Mouse (Mus musculus): ENCODE measurements around the gene Acvrl1. TPM values are rescaled to one million over a fixed set of nuclear protein-coding genes. Genes with fewer than 3 reads are reported as not detected.
A peak's percentile ranks its signal among the peaks of the same experiment; 100 is the strongest.
"Not testable (repeated sequence)": the region's sequence is repeated elsewhere in the genome, so short reads cannot be mapped to it uniquely, and the experiment has no call there.

The Acvrl1 gene
- polyA plus RNA-seq, 1 experiment from 2014 or later = 6.5 TPM

DNA sequence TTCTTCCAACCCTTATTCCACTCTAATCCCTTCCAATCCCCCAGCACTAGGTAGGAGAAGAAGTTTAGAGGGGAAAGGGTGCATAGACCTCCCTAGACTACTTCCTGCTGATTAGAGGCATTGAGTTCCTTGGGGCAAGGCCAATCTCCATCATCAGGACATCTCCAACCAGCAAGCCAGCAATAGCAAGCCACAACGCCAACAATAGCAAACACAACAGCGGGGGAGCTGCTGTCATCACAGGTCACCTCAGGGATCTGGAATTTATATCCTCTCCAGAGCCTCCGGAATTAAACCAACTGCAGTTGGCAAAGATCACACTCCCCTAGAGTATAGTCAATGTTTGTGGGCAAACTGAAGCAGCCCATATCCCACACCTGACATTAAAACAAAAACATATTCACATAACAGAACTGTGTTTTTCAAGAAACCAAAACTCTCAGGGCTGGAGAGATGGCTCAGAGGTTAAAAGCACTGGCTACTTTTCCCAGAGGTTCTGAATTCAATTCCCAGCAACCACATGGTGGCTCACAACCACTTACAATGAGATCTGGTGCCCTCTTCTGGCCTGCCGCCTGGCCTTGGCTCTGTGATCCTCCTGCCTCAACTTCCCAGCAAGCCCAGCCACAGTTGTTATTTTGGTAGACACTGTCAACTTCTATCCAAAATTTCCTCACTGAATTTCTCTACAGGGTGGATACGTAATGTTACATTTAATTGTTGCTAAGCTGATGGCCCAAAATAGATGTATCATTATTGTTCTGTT is 20.2 kb upstream of the Acvrl1 start:
- no peak for DNase-seq (ENCODE audit: low spot score)

DNA sequence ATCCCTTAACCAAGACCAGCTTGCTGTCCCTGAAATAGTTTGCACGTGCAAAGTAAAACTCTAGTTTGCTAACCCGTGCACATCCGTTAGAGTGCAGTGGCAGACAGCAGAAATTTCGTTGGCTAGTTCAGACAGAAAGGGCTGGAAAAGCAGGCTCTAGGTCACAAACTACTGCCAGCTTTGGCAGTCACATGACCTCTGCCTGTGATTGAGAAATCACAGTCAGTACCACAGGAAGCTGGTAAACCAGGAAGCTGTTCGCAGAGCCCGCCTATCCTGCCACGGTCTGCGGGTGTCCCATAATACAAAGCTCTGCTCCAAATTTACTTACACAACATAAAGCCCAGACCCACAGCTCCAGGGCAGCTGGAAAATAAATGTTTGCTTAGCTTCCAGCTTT is 15.1 kb upstream of the Acvrl1 start:
- DNase-seq (ENCODE audit: low spot score) = no peak

DNA sequence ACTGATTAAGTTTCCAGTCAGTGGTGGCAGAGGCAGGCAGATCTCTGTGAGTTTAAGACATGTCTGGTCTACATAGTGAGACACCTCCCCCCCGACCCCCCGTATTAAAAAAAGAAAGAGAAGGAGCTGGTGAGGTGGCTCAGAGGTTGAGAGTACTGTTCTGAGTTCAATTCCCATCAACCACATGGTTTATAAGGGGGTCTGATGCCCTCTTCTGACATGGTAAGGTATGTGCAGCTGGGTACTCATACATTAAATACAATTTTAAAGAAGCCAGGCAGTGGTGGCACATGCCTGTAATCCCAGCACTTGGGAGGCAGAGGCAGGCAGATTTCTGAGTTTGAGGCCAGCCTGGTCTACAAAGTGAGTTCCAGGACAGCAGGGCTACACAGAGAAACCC is 14.5 kb upstream of the Acvrl1 start:
- not testable (repeated sequence) for DNase-seq (ENCODE audit: low spot score)

DNA sequence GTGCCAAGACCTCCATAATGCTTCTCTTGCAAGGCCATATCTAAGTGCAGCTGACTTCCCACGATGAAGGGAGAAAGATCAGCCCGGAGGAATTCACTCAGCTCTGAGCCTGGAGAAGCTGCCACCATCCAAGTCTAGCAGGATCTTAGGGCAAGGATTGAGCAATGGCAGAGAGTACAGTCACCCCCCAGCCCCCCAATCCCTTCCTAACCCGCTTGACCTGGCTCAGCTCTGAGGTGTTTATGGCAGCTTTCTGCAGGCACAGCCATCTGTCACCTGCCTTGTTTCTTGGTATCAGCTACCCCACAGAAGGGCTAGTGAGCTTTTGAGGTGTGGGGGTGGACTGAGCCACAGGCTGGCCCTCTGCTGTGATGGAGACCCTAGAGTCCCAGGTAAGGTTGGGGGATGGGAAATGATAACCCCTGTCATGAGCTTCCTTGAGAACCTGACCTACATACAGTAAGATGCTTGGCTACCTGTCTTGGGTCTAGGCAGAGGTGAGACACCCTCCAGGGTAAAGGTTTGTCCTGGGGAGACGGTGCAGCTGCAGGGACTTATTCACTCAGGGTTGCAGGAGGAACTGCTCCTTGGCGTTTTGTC is 12.7 kb upstream of the Acvrl1 start, which contains the start of gene Ankrd33:
Gene Ankrd33, plus strand, starts transcription at position 245 of the 600 bp plus-strand sequence.
- no peak for DNase-seq (ENCODE audit: low spot score)

DNA sequence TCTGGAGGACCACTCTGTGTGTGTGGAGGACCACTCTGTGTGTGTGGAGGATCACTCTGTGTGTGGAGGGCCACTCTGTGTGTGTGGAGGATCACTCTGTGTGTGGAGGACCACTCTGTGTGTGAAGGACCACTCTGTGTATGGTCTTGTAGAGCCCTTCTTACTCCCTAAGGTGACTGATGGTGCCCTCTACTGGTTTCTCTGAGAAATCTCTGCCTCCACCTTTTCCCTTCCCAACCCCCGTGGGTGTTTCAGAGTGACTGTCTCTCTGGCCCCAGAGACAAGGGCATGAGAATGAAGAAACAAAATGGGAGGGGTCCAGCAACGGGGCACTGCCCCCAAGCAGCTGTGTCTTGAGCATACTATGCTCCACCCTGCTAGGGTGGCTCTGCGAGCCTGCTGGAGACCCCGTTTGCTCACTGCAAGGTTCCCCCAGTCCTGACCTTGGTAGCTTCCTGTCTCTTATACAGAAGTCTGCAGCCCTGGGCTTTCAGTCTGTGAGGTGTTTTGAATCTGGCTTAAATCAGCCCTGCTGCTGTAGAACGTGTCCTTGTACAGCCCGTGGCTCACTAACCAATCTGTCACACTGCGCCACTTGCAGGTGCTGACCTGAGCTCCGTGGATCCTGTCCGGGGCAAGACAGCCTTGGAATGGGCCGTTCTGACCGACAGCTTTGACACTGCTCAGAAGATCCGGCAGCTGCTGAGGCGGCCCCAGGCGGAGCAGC is 9.8 kb upstream of the Acvrl1 start:
- DNase-seq (ENCODE audit: low spot score) = no peak

DNA sequence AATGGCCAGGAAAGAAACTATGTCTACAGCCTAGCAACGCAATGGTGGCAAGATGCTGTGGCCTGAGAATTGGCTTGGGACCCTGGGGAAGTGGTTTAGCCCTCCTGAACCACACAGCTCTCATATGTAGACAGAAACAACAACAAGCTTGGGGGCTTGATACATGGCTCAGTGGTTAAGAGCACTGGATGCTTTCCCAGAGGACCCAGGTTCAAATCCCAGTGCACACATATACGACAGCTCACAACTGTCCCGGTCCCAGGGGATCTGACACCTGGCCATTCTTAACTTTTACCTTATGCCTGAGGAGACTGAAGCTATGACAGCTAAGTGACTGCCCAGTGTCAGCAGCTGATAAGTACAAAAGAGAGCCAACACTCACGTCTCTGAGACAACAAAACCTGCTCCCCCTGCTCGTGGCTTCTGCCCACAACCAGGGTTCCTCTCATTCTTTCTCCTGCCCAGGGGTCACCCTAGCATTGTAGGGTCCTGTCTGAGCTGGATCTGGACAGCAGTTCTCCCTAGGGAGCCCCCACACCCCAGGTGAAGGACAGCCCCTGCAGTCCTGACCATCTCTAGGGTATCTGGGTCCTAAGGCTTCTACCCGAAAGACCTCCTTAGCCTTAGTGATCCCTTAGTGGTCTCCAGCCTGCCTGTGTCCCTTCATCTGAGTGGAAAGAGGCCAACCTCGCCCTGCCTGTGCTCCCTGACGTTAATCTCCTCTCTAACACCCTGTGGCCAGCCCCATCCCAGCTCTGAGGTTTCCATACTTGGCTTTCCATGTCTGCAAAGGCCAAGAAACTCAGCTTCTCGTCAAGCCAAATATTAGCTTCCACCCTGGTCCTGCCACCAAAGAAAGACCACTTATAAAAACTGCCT is 6.7 kb upstream of the Acvrl1 start:
- no peak for DNase-seq (ENCODE audit: low spot score)

DNA sequence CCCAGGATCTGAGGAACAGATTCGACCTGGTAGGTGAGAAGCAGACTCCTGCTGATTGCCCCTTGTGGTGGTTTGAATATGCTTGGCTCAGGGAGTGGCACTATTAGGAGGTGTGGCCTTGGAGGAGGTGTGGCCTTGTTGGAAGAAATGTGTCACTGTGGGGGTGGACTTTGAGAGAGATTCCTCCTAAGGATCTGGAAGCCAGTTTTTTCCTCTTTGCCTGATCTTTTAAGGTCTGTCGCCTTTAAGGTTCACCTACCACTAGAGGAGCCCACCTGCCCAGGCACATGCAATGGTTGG is 6.1 kb upstream of the Acvrl1 start:
- no peak for DNase-seq (ENCODE audit: low spot score)

DNA sequence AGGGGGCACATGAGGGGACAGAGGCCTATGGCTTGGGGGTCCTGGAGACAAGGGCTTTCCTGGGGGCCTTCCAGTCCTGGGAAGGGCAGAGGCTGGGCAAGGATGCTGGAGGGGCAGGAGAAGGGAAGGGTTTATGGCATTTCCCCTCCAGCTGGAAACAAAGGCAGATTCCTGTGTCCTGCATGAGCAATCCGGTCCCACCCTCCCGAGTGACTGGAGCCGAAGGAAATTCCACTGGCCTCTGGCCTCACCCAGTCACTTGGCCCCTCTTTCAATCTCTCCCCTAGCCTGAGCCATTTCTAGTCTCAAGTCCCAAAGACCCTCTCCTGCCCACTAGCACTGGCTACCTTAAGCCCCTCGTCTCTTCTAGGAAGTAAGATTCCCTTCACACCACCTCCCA is 5.1 kb upstream of the Acvrl1 start:
- DNase-seq (ENCODE audit: low spot score) = no peak

DNA sequence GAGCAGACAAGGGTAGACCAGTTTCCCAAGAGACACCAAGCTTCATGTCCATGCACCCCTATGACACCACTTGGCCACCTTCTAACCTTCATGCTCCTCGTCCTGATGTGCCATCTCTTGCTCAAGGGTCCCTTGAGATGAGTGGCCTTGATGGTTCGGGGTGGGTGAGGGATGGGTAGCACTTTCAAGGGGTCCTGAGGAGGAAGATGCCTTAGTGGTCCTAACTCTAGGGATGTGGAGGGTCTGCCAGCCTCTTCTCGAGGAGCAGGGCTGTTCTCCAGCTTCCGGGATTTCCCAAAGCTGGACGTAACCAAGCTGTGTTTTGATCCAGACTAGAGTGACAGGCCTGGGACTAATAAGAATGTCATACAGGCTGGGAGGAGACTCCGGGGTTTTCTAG is 2.8 kb upstream of the Acvrl1 start:
- DNase-seq (ENCODE audit: low spot score) = no peak

DNA sequence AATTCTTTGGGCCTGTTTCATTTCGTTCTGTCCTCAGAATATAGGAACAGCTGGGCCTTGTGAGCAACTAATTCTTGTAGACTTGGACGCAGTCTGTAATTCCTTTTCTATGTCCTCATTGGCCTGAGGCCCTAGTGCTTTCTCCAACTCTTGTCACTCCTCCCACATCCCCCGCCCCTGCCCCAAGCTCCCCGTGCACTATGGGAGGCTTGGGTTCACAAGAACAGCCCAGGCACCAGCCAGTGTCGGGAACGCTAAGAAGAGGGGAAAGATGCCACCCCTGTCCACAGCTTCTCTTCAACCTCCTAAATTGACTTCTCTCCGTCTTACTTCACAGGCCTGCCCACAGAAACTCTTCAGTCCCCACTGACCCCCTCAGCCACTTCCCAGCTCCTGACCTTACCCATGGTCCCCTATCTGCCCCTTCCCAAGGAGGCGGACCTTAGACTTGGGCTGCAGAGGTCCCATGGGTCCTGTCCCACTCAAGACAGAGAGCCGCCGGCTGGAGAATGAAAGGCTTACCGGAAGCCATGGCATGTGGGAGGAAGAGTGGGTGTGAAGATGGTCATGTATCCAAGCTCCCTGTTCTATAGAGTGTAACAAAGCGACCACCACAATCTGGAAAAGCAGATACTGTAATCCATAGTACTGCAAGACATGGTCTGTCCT is 1.3 kb upstream of the Acvrl1 start:
- DNase-seq (ENCODE audit: low spot score) = no peak

DNA sequence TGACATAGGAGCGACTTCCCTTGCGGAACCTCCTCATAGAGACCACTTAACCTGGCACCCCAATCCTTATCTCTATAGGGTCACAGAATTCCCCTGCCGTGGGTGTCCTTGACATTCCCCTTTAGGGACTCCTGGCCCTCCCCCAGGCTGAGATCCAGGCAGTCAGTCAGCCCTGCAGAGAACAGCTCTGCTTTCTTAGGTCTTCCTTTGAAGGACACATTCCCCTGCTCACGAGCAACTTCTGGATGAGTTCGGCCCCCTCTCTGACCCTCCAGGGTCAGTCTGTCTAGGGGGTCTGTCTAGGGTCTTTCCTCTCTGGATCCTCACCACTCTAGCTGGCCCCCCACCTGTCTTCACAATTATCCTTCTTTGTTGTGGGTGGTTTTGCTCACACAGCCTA is 1.1 kb downstream of the Acvrl1 start:
- DNase-seq (ENCODE audit: low spot score) = no peak

DNA sequence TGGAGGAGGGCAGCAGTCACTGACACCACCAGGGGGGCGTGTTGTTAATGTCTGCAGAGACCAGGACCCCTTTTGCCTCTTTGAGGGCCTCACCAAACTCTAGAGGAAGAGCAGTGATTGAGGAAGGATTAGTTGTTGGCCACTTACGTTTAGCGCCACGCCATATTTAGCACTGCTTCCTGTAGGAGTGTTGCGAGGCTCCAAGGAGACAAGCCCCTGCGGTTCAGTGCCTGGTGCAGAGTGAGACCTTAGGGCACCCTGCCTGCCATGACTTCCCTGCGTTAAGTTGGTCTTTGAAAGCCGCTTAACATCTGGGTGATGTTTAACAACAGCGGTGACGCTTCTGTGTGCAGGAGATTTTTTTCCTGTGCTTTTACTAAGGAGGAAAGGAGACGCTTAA is 3.2 kb downstream of the Acvrl1 start:
- no peak for DNase-seq (ENCODE audit: low spot score)

DNA sequence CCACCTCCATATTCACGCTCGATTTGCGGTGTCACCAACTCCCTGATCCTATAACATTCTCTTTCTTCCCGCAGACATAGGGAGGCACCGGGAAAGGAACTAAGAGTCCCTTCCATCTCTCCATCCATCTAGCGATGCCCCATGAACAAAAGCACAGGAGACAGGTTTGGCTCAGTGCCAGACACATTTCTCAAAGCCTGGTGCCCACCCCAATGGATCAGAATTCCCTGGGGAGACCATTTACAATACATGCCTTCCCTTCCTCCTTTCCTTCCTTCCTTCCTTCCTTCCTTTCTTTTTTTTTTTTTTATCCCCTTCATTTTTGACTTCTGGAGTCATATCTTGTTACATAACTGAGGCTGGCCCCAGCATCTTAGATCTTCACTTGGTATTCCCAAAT is 3.7 kb downstream of the Acvrl1 start:
- DNase-seq (ENCODE audit: low spot score) = no peak

DNA sequence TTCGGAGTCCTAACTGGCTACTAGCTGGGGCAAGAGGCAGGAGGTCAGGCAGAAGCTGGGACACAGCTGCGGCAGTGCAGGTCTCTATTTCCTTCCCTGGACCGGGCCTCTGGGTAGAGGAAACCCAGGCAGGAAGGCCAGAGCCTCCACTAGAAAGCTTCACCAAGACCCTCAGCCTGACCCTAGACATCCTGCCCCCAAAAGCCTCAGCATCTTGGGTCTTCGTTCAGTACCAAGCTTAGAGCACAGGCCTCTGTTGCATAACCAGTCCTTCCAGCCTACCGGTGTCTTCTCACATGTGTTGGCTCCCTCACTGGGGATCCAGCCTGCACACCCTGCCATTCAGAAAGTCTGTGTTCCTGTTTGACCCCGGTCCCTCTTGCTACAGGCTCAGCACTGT is 4.4 kb downstream of the Acvrl1 start:
- no peak for DNase-seq (ENCODE audit: low spot score)

DNA sequence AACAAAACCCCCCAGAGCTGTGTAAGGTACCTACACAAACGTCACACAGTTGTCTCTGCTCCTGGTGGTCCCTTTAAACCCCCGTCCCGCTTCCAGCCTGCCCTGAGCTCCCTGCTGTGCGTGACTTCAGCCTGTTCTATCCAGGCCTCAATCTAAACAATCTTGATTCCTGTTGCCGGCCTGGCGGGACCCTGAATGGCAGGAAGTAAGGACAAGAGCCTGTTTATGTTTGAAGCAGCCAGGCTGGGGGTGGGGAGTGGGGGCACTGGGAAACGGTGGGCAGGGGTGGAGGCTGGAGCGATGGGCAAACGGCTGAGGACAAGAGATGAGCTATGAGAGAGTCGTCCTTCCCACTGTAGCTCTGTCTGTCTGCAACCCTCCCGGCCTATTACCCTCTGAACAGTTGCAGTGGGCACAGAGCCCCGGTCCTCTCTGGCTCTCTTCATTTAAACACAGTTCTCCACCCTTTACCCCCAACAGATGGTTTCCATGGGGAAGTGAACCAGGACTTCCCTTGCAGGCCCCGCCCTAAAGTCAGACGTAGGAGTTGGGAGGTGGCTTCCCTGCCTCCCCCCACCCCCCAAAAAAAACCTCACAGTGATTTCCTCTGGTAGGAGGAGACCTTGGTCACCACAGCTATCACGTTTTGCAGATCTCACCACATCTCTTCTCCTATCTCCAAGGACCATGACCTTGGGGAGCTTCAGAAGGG is 5.8 kb downstream of the Acvrl1 start:
- peak; percentile 39 for DNase-seq (ENCODE audit: low spot score)

DNA sequence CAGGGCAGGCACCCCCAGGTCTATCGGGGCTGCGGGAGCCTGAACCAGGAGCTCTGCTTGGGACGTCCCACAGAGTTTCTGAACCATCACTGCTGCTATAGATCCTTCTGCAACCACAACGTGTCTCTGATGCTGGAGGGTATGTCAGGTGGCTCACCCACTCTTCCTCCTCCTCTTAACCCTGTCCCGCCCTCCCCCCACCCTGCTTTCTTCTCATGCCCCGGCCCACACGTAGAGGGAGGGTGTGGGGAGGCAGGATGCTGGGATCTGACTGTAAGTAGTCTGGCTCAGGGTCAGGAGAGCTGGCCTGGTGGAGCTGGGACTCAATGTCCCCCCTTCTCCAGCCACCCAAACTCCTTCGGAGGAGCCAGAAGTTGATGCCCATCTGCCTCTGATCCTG is 7.1 kb downstream of the Acvrl1 start:
- peak; percentile 62 for DNase-seq (ENCODE audit: low spot score)

DNA sequence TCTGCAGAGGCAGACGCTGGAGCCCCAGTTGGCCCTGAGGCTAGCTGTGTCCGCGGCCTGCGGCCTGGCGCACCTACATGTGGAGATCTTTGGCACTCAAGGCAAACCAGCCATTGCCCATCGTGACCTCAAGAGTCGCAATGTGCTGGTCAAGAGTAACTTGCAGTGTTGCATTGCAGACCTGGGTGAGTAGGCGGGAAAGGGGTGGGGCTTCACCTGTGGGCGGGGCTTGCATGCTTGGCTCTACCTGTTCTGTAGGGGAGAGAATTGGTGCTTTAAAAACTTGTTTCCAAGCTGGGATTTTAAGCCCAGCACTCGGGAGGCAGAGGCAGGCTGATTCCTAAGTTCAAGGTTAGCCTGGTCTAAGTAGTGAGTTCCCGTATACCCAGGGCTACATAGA is 9.1 kb downstream of the Acvrl1 start:
- DNase-seq (ENCODE audit: low spot score) = no peak

DNA sequence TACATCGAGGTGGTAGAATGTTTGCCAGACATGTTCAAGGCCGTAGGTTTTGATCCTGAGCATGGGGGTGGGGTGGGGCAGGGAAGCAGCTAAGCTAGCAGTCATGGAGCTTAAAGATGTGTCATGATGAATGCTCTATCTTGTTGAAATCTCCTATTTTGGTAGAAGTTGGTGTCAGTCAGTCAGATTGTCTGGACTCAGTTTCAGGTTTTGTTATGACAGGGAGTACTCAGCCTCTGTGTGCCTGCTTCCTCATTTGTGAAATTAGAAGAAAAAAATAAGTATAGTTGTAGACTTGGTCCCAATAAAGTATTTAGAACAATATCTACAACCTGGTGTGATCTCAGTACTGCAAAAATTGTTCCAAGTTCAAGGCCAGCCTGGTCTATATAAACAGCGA is 10.4 kb downstream of the Acvrl1 start:
- no peak for DNase-seq (ENCODE audit: low spot score)

DNA sequence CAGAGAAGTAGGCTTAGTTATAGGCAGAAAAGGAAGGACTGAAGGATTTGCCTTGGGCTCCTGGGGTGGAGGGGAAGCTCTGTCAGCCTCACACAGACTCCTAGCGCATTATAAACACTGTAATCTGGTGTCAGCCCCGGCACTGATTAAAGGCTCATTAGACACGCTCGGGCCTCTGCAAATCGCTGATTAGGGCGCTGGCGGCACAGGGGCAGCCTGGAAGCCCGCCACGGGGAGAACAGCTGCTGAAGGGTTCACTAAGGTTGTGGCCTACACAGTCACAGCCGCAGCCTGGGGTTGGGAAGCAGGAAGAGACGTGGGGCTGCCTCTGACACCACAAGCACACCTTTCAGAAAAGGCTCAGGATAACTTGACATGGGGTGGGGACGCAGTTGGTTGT is 11.6 kb downstream of the Acvrl1 start:
- no peak for DNase-seq (ENCODE audit: low spot score)

DNA sequence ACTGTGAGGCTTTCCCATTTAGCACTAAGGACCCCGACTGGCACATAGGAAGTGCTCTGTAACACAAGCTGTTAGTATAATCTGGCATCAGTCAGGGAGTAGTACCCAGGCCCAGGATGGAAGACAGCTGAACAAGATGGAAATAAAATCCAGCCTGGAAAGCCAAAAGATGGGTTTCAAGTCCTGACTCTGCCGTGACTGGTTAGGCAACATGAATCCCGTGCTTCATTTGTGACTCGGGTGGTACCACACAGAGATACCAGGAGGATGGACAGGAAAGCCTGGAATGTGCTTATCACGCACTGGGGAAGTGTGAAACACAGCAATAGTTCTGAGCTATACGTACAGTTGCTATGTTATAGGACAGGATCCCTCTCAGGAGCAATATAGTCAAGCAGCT is 12.3 kb downstream of the Acvrl1 start:
- DNase-seq (ENCODE audit: low spot score) = no peak
